Mouse (Mus musculus) urinary bladder, postnatal 10 days (tissue): ENCODE data around the gene Zmynd8.
"Not testable (repeated sequence)": the region's sequence is repeated elsewhere in the genome, so short reads cannot be mapped to it uniquely, and the experiment has no call there.

Source experiments
- DNase-seq: peaks from one replicate; pipeline ENCODE4 v3.0.0; 2022; ENCODE audit warnings: low spot score

The Zmynd8 gene

DNA sequence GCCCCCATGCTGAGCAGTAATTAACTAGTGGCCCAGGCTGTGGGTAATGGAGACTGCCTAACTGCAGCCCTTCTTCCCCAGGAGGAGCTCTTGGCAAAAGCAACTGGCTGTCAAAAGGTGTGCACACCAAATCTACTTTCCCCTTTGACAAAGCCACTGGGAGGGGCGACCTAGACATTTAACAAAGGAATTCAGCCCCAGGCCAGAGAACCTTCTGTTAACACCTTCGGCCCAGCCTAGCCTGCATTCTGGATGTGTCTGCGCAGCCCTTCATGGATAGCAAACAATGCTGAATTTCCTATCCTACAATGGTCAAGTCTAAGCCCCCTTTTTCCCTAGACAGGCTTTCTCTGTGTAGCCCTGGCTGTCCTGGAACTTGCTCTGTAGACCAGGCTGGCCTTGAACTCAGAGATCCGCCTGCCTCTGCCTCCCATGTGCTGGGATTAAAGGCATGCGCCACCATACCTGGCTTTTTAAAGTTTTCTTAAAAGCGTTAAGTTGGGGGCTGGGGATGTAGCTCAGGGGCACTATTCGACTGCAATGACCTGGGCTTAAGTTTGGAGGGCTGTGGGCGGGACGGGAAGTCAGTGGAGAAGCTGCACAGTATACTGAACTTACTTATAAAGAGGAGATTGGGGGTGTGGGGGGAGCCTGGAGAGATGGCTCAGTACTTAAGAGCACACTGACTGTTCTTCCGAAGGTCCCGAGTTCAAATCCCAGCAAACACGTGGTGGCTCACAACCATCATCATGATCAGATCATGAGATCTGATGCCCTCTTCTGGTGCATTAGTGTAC, 90.4 kb downstream of the Zmynd8 start:
- no peak for DNase-seq

DNA sequence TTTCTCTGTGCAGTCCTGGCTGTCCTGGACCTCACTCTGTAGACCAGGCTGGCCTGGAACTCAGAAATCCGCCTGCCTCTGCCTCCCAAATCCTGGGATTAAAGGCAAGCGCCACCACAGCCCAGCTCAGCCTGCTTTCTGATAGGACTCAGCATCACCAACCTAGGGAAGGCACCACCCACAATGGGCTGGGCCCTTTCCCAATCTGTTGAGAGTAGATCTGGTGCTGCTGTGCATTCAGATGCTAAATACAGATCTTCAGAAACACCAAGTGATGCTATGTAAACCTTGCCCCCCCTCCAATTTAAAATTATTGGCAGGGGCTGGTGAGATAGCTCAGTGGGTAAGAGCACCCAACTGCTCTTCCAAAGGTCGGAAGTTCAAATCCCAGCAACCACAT, 98.6 kb downstream of the Zmynd8 start:
- not testable (repeated sequence) for DNase-seq

DNA sequence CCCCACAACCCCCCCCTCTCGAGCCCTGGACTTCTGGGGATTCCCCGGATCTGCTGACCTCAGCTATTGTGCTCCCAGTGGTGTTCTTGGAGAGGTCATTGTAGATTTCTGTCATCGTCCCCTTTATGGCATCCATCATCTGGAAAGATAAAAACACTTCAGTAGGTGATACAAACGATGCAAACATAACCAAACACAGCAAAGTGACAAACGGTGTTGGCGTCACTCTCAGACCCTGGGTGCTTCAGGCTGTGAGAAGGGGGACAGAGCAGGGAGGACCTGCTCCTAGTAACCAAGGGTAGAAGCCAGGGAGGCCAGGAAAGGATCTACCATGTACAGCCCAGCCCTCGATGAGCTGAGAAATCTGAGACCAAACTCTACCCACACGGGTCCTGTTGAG, 100.9 kb downstream of the Zmynd8 start:
- no peak for DNase-seq

DNA sequence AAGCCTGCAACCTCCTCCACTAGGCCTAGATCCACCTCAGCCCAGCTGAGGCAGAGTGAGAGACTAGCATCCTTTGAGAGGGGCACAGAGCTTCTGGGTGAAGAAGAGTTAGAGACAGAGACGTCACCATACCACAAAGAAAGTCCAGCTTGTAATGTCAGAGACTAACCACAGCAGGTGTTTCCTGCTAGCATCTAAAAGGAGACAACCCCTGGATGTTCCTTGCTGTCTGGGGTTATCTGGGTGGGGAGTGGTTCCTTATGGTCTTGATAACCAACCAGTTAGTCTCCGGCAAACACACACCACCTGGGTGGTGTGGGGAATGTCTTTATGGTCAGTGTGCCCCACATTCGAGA, 105.6 kb downstream of the Zmynd8 start:
- DNase-seq, result no peak

DNA sequence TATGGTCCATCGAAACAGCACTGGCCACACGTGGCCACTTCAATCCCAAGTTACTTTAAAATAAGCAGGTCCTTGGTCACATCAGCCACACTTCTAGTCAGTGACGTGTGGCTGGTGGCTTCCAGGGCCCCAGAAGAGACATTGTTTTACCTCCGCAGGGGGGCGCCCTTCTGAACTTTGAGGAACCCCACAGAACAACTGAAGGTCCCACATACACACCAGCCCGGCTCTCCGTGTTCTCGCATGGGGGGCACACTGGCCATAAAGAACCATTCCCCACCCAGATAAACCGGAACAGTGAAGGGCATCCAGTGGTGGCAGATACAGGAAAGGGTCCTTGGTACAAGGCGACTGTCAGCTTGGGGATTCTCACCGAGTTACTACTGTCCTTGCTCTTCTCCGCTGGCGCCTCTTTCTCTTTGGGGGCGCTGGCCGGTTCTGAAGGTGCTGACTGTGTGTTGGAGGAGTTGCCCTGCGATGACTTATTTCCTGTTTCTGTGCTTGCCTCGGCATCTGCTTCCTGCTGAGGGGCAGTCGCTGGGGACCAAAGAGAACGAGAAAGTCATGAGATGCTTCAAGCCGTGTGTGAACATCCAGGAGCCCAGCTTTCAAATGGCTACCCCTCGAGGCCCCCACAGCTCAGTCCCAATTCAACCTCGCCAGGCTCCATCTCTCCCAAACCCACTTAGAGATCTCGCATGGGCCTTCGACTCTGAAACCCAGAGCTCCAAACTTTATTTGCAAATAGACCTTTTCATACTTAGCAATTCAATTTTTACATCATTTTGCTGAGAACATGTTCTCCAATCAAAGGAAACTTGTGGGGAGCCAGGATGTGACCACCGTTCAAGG, 106.2 kb downstream of the Zmynd8 start:
- DNase-seq, result no peak

DNA sequence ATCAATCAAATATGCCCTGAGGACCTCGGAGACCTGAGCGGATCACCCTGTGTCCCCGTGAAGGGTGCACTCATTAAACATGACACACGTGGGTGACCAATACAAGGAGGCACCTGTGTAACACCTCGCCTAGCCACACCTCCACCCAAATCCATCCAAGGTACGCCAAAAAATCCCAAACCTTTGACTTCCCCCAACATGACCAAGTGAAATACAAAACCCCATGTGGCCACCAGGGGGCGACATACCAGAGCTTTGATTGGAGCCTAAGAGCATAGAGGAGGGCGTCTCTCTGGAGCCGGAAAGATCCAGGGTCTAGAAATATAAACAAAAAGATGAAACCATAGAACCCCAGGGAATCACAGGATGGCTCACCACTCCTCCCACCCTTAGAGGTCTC, 107.2 kb downstream of the Zmynd8 start:
- no peak for DNase-seq

DNA sequence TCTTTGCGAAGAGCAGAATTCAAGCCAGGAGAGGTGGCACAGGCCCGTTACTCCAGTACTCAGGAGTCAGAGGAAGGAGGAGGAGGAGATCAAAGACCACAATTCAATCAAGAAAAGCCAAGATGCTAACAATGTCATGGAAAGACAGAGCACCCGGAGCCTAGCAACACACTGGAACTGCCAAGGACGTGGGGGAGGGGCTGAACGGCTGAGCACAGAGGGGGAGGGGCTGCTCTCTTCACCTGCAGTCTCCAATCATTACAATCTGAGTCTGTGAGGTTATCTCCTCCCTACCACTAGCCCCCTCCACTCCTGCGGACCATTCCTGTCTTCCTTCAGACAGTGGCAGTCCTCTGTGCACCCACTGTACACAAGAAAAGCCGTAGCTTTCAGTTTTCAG, 107.8 kb downstream of the Zmynd8 start:
- DNase-seq, result no peak

DNA sequence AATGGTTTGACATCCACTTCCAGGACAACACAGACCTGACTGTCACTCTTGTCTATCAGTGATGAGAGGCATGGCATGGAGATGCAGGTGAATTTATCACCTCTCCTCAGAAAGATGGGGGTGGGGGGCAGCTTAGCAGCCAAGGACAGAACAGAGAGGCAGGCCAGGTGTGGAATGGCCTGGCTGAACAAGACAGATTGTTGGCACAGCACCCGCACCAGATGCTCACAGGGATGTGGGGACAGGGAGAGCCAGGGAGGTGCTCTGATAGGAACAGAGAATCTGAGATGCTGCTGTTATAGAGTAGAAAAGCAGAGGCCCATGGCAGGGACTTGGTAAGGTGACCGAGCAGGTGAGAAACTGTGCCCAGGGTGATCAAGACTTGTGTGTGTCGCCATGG, 109.1 kb downstream of the Zmynd8 start:
- DNase-seq, result no peak

DNA sequence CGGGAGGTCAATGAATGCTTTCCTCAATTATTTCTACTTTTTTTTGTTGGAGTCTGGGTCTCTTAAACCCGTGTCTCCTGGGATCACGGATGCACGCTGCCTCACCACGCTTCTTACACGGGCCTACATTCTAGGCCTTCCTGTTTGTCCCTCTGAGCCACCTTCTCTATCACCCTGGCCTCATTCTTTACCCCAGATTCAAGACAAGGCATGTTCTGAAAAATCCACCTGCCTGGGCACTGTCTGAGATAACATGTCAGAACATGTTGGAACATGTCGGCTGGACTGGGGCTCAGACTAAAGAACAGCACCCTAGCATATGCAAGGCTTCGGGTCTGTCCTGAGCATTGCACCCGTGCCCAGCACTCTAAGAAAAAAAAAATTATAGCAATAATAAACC, 110.0 kb downstream of the Zmynd8 start:
- DNase-seq, result no peak

DNA sequence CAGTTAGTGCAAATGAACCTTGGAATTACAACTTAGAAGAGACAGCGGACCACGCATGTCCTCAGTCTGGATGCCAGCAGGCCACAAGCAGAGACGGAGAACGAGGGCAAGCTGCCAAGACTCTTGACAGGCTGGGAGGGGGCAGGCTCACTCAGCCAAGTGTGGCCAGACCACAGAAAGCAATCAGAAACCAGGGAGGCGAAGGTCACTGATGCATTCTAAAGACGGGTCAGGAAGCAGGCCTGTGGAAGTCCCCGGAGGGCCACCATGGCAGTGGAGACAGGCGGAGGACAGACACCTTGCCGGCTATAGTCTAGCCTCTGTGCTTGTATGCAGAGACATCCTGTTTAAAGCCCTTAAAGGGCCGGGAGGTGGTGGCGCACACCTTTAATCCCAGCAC, 110.8 kb downstream of the Zmynd8 start:
- DNase-seq, result no peak

DNA sequence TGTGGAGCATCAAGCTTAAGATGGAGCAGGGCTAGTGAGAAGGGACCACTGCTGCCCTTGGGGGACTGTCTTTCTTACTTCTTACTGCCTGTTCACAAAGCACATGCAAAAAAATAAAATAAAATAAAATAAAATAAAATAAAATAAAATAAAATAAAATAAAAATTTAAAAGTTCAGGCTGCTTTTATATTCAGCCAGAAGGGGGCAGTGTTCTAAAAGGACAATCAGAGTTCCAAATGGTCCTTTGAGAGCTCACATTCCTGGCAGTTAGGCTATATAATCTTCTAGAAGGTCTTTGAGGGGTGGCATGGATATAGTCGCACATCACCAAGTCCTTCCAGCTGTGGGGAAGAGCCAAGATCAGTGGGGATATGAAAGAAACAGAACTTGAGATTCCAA, 112.3 kb downstream of the Zmynd8 start:
- no peak for DNase-seq

DNA sequence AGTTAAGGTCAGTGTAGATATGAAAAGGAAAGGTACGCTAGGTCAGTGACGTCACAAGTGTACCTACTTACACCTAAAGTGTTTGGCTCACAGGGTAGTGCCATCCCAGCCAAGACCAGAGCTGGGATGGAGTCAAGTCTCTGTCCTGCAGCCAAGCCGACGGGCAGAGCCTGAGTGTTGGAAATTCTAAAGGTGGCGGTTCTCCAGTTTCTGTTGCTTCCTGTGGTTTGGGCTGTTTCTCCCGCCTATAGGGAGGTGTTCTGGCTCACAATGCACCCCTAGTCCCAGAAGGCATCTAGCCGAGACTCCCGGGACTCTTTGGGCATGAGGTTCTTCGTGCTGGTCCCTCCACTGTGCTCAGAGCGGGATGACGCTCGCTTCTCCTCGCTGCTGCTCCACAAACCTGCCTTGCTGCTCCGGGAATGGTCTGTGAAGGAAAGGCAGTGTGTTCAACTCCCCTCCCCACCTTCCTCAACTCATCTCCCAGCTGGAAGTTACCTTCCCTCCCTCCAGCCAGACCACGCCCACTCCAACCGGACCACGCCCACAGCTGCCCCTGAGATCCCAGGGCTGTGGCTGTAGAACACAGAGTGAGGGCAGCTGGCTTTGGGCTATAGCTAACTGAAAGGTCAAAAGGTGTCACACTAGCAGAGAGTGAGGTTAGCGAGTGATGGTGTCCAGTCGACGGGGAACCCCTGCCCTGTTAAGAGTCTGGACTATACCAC, 113.3 kb downstream of the Zmynd8 start:
- no peak for DNase-seq

DNA sequence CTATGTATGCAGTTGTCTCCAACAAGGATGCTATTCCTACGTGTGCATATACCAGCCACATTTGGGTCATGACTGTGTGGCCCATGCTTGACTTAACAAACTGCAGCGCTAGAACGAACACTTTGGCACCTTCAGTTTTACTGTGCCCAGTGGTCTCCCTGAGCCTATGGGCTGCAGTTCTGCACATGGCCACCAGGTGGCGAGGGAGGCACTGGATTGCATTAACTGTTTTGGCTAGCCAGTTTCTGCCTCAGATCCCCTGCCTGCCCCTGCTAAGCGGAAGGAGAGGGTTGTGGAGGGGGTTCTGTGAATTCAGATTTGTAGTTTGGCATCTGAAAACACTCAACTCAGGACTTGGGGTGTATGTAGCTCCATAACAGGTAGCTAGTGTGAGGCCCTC, 116.5 kb downstream of the Zmynd8 start:
- peak; percentile 38 for DNase-seq

DNA sequence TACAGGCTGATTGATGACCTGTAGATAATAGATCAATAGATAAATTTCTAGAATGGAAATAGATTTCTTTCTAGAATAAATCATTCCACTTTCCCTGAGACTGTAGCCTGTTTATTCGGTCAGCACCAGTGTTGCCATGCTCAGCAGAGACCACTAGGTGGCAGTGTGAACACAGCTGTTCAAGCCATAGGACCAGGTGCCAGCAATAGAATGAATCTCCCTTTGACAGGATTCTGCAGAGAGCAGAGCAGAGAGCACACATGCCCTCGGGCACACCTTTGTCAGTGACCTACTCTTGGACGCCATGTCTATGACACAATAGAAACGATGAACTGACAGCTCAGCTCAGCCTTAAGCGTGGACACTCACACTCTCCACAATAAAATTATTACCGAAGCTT, 119.9 kb downstream of the Zmynd8 start:
- no peak for DNase-seq

DNA sequence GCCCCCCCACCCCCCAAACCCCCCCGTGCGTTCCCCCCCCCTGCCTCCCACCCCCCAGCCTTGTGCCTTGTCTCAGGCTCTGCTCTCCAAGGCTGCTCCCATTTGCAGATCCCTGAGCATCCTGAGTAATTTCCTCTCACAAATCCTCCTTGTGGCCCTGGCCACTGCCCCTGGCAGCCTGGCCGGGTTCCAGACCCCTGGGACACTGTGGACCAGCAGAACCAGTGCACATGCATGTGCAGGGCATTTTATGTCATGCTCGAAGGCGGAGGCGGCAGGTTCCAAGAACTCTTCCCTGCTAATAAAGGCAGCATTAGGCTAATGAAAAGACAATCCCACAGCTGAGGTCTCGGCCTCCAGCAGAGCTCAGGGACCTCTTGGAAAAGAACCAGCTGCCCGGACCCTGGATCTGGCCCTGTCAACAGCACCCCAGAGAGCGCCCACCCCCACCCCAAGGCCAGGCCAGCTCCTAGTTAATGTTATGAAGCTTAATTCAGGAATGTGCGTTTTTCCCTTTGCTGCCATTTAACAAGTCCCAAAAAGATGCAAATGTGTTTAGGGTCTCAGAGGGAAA, 129.4 kb downstream of the Zmynd8 start:
- DNase-seq, result no peak

DNA sequence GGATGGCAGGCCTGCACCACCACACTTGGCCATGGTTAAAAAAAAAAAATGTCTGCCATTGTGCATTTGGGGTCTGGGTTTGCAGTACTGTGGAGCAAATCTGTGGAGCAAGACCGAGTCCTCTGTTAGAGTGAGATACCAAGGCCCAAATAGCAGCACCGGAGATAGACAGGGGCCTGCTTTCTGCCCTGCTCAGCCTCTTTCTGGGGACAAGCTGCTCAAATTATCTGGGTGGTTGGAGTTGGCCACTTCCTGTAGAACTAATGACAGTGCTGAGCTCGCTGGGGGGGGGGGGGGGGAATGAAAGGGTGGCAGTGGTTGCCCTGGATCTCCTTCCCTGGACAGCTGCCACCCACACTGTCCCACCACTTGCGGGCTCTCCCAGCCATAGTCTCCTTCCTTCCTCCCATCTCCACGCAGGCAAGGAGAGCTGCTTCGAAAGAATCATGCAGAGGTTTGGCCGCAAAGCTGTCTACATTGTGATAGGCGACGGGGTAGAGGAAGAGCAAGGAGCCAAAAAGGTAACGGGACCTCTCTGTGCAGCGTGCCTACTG, 129.9 kb downstream of the Zmynd8 start:
- no peak for DNase-seq

DNA sequence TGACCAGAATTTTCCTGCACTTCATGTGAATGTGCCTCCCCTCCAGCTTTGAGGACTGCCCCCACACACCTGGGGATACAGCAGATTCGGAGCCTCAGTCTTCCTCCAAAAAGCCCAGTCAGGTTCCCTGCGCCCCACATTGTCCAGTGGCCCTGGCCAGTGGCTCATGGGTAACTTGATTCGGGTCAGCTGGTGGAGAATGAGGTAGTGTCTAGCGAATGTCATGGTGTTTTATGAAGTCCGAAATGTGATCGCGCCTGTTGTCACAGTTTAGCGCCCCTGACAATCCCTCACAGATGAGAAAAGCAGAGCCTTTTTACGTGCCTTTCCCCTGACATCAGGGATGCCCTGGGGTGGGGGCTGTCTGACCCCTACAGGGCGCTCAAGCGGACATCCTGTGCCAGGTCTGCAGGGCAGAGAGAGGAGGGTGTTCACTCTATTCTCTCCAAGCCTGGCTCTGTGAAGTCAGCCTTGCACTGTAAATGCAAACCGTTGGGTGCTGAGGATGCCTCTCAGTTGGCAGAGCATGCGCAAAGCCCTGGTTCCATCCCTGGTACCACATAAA, 139.3 kb downstream of the Zmynd8 start:
- DNase-seq, result no peak

DNA sequence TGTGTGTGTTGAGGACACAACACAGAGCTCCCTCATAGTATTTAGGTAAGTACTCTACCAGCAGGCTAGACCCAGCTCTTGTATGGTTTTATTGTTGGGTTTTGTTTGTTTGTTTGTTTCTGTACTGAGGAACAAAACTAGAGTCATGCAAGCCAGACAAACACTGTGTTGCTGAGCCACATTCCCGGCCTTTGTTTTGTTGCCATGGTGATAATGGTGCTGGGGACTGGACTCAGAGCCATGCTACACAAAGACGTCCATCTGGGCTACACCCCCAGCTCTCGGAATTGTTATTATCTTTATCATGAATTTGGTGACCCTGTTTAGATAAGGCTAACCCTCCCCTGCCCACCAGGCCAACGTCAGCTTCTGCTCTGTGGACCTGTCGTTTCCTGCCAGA, 140.3 kb downstream of the Zmynd8 start:
- DNase-seq, result no peak

DNA sequence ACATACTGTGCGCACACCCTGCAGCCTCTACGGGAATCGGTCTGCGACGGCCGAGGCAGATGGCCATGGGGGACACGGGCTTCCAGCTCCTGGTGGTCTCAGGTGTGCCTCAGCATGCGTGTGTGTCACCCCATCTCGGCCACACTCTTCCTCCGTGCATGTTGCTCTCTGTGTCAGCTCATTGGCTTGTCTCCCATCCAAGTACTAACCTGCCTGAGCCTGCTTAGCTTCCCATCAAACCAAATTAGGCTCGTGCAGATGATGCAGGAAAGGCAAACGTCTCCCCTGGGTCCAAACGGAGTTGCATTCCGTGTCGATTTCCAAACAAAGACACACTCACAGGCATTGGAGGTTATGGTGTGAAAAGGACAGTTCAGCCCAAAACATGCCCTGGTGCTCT, 141.0 kb downstream of the Zmynd8 start:
- no peak for DNase-seq

DNA sequence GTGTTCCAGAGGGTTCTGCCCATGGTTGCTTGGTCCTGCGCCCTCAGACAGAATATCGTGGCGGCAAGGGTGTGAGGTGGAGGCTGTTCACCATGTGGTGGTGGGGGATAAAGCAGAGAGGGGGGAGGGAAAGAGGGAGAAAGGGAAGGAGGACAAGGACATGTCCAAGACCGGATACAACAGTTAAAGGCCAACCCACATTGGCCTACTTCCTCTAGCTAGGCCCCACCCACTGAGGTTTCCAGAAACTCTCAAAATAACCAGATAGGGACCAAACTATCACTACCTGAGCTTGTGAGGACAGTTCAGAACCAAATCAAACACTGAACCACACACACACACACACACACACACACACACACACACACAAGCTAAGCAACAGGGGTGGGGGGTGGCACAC, 146.1 kb downstream of the Zmynd8 start:
- DNase-seq, result no peak

DNA sequence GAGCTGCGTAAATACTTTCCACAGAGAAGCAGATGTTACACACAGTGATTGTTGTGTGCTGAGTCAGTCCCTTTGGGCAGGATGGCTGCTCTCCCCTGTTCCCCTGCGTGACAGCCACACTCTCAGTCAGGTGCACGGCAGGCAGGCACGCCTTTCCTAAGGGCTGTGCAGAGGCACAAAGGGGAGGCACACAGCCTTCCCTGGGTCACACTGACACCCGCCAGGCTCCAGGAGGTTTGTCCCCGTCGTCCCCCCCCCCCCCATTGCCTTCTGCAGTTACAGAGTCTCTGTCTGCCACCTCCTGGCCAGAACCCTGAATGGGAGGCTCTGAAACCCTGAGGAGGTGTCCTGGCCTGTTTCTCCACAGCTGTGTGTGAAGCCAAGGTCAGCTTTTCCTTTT, 147.7 kb downstream of the Zmynd8 start:
- DNase-seq, result no peak

DNA sequence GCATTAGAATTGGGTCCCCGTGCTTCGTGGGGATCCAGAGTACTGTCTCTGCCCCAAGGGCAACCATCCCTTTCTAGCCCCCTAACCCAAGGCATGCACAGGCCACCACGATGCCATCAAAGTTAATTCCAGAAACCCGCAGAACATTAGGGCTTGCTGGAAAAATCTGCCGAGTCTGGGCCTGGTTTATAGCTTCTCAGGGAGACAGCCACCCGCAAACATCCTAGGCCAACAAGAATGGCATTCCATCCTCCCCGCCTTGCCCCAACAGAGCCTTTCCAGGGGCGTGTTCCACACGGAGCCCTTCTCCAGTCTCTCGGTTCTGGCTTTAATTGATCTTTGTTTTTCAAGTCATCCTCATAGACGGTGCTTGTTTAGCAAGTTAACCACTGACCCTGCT, 150.4 kb downstream of the Zmynd8 start:
- no peak for DNase-seq
